Mouse (Mus musculus): Measurements from ENCODE around the gene Gpr132.

- TF ChIP-seq CTCF (IDR thresholded peaks at IDR 0.05; ENCODE audit: low read depth, low read length) (no peak), GATA1 (IDR thresholded peaks at IDR 0.05; ENCODE audit: borderline replicate concordance, low read length) (no peak), TAL1 (conservative IDR thresholded peaks at IDR 0.05; ENCODE audit: low read depth, low read length) (no peak), GATA2 (IDR thresholded peaks at IDR 0.05; ENCODE audit: borderline replicate concordance, low read depth, low read length) (no peak), POLR2AphosphoS5 (IDR thresholded peaks at IDR 0.05; ENCODE audit: insufficient replicate concordance, low read depth, low read length) (no peak)
Measured at GRCm38 (mm10) chr12:112900641-112901040, 32.6 kb upstream of the Gpr132 start.
